Mouse (Mus musculus) erythroid progenitor cell, adult 5-6 weeks (primary cell): ENCODE results near the gene Gm45140. TPM values are rescaled to one million over a fixed set of nuclear protein-coding genes. Genes with fewer than 3 reads are reported as not detected.

Experiments used
- ATAC-seq: replicated peaks from 2 replicates; pipeline ENCODE4 v1.8.0; 2016; ENCODE audit warnings: moderate number of reproducible peaks, mild to moderate bottlenecking, moderate TSS enrichment, inconsistent platforms; ENCODE audit not compliant: poor library complexity, low FRiP score, severe bottlenecking
- total RNA-seq, 2 experiments: library from RNA; stranded (forward) in 1 of 2; stranded (reverse) in 1 of 2; fragments of 150-400 nt in 1 of 2; fragments of 186-747, 209-891 nt in 1 of 2; gene quantifications; 2 replicates each; pipeline versions ENCODE4 v1.2.3 to v1.2.4; 2015 to 2017; ENCODE audit warnings: low replicate concordance in 2 of 2

The Gm45140 gene
- total RNA-seq, 2 experiments from 2014 or later: 4.2 to 24.3 TPM

DNA sequence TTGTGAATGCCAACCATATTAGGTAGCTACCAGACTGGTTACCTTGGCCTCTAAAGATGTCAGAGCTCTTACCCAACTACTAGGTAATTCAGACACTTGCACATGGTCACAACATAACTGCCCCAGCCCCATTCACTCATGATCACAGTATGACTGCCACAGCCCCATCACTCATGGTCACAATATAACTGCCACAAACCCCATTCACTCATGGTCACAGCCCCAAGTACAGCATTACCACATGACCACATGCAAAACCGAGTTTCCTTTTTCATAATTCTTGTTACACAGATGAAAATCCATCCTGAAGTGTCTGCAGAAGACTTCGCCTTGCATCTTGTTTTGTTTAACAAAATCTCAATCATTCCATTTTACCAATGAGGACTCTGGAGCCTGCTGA, 87.5 kb downstream of the Gm45140 start:
- no peak for ATAC-seq

DNA sequence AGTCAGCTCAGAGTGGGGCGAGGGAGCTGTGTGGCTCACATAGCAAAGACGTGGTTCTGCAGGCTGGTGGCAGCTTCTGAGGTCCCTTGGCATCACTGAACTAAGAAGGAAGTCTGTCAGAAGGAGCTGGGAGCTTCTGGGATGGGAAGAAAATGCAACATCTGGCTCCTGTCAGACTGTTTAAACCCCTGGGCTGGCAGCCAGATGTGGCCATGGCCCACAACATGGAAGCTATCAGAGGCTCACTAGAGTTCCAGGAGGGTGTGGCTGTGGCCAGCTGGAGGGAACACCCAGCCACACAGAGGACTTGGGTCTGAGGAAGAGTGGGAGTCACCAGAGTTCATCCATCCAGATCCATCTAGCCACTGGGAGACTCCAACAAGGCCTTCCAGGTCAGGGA, 88.7 kb downstream of the Gm45140 start:
- peak; percentile 86 for ATAC-seq

GRCm38 (mm10) chr6:87746059-87746458, 89.5 kb downstream of the Gm45140 start:
- peak; percentile 68 for ATAC-seq

- ATAC-seq: no peak
Observed at GRCm38 (mm10) chr6:87745301-87745700, 90.3 kb downstream of the Gm45140 start.

DNA sequence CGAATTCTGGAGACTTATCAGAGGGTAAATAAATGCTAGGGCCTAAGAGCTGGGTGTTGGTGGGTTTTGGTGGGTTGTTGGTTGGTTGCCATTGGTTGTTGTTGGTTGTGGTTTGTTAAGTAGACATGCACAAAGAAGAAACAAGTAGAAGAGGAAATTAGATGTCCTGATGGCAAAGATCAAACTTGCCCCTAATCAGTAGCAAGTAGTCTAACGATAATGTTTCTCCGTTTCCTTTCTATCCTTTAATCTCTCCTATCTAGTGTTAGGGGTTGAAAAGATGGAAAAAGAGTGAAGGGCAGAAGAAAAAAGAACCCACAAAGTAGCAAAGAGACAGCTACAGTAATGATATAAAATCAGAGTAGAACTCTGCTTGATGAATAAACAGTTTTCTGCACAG, 91.0 kb downstream of the Gm45140 start:
- ATAC-seq: no peak

- no peak for ATAC-seq
Observed at GRCm38 (mm10) chr6:87743281-87743680, 92.3 kb downstream of the Gm45140 start.

- no peak for ATAC-seq
Observed at GRCm38 (mm10) chr6:87742804-87743203, 92.8 kb downstream of the Gm45140 start.

- ATAC-seq: no peak
Observed at GRCm38 (mm10) chr6:87741978-87742377, 93.6 kb downstream of the Gm45140 start.

DNA sequence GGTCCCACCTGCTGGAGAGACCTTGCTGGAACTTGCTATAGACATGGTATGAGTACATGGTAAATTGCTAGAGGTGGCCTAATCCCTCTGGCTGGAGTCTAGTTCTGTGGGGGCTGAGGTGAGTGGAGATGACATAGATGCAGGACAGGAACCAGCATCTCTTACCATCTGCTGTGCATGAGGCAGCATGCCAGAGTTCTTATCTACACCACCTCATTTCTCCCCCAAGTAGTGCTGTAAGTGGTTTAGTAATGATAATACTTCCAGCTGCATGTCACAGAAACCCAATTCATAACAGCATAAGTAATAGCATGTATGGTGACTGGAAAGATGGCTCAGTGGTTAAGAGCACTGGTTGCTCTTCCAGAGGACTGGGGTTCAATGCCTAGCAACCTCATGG, 95.1 kb downstream of the Gm45140 start:
- ATAC-seq: peak; percentile 83

DNA sequence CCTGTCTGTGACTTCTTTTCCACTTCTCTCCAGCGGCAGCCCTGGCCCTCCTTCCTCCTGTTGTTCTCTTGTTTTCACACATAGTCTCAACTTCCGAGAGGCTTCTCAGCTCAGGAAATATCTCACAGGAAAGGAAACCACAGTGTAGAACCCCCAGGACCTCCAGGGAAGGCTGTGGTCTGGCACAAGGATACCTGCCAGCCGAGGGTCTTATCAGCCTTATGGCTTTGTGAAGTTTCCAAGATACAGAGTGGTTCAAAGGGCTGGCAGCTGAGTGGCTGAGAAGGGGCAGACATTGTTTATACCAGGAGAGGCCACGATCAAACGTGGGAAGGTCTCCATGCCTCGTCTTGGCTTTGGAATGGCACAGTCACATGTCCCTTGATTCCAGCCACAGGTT, 95.7 kb downstream of the Gm45140 start:
- peak; percentile 8 for ATAC-seq

Other genes starting within 250 kb of the Gm45140 start
- 6.5 and 8.4 TPM in 2 replicates for gene Prokr1, start 245.1 kb downstream of the Gm45140 start, total RNA-seq (2015; ENCODE audit: low replicate concordance)
- 5.4 and 6.2 TPM in 2 replicates for gene Prokr1, start 245.1 kb downstream of the Gm45140 start, total RNA-seq (2017; ENCODE audit: low replicate concordance)
- gene Aplf, start 163.6 kb downstream of the Gm45140 start, total RNA-seq (2015; ENCODE audit: low replicate concordance): 28.9 and 37.8 TPM in 2 replicates
- gene Aplf, start 163.6 kb downstream of the Gm45140 start, total RNA-seq (2017; ENCODE audit: low replicate concordance): 43.6 and 69.8 TPM in 2 replicates
- not detected in 2 replicates for gene Efcc1, start 104.9 kb downstream of the Gm45140 start, total RNA-seq (2015; ENCODE audit: low replicate concordance)
- gene Efcc1, start 104.9 kb downstream of the Gm45140 start, total RNA-seq (2017; ENCODE audit: low replicate concordance): 0.08 TPM in 1 of 2 replicates, not detected in the other
- gene Gp9, start 57.7 kb downstream of the Gm45140 start, total RNA-seq (2015; ENCODE audit: low replicate concordance): 32.4 and 58.3 TPM in 2 replicates
- 11.4 and 18.4 TPM in 2 replicates for gene Gp9, start 57.7 kb downstream of the Gm45140 start, total RNA-seq (2017; ENCODE audit: low replicate concordance)
- gene Rab43, start 23.6 kb downstream of the Gm45140 start, total RNA-seq (2015; ENCODE audit: low replicate concordance): 172 and 177 TPM in 2 replicates
- gene Rab43, start 23.6 kb downstream of the Gm45140 start, total RNA-seq (2017; ENCODE audit: low replicate concordance): 129 and 134 TPM in 2 replicates
- gene Isy1, start 3.0 kb upstream of the Gm45140 start, total RNA-seq (2015; ENCODE audit: low replicate concordance): 11.5 and 20.1 TPM in 2 replicates
- gene Isy1, start 3.0 kb upstream of the Gm45140 start, total RNA-seq (2017; ENCODE audit: low replicate concordance): 51.5 and 62.1 TPM in 2 replicates
- gene Cnbp, start 15.3 kb upstream of the Gm45140 start, total RNA-seq (2015; ENCODE audit: low replicate concordance): 296 and 321 TPM in 2 replicates
- 347 and 417 TPM in 2 replicates for gene Cnbp, start 15.3 kb upstream of the Gm45140 start, total RNA-seq (2017; ENCODE audit: low replicate concordance)
- 32.8 and 34.4 TPM in 2 replicates for gene Copg1, start 52.0 kb upstream of the Gm45140 start, total RNA-seq (2015; ENCODE audit: low replicate concordance)
- 35.5 and 44.9 TPM in 2 replicates for gene Copg1, start 52.0 kb upstream of the Gm45140 start, total RNA-seq (2017; ENCODE audit: low replicate concordance)
- gene Hmces, start 78.1 kb upstream of the Gm45140 start, total RNA-seq (2015; ENCODE audit: low replicate concordance): 13.0 and 21.4 TPM in 2 replicates
- gene Hmces, start 78.1 kb upstream of the Gm45140 start, total RNA-seq (2017; ENCODE audit: low replicate concordance): 8.8 and 30.4 TPM in 2 replicates
- gene H1fx, start 145.8 kb upstream of the Gm45140 start, total RNA-seq (2015; ENCODE audit: low replicate concordance): not detected in 2 replicates
- gene H1fx, start 145.8 kb upstream of the Gm45140 start, total RNA-seq (2017; ENCODE audit: low replicate concordance): 0.39 TPM in 1 of 2 replicates, not detected in the other
- 119 and 121 TPM in 2 replicates for gene Rab7, start 209.5 kb upstream of the Gm45140 start, total RNA-seq (2015; ENCODE audit: low replicate concordance)
- gene Rab7, start 209.5 kb upstream of the Gm45140 start, total RNA-seq (2017; ENCODE audit: low replicate concordance): 34.7 and 43.0 TPM in 2 replicates
- gene Rpn1, start 248.7 kb upstream of the Gm45140 start, total RNA-seq (2015; ENCODE audit: low replicate concordance): 27.8 and 41.9 TPM in 2 replicates
- gene Rpn1, start 248.7 kb upstream of the Gm45140 start, total RNA-seq (2017; ENCODE audit: low replicate concordance): 31.4 and 37.1 TPM in 2 replicates